Mouse (Mus musculus) erythroblast, embryonic 14.5 days (primary cell): ENCODE measurements around the gene Snai1.

Experiments used
- GATA1 ChIP-seq: IDR thresholded peaks from 2 replicates; pipeline ENCODE4 v1.6.1; 2012; ENCODE audit warnings: low read length, inconsistent platforms, mixed read lengths
- TAL1 ChIP-seq: IDR thresholded peaks from 3 replicates; pipeline ENCODE4 v1.6.1; 2012; ENCODE audit warnings: low read length, inconsistent platforms, mixed read lengths

DNA sequence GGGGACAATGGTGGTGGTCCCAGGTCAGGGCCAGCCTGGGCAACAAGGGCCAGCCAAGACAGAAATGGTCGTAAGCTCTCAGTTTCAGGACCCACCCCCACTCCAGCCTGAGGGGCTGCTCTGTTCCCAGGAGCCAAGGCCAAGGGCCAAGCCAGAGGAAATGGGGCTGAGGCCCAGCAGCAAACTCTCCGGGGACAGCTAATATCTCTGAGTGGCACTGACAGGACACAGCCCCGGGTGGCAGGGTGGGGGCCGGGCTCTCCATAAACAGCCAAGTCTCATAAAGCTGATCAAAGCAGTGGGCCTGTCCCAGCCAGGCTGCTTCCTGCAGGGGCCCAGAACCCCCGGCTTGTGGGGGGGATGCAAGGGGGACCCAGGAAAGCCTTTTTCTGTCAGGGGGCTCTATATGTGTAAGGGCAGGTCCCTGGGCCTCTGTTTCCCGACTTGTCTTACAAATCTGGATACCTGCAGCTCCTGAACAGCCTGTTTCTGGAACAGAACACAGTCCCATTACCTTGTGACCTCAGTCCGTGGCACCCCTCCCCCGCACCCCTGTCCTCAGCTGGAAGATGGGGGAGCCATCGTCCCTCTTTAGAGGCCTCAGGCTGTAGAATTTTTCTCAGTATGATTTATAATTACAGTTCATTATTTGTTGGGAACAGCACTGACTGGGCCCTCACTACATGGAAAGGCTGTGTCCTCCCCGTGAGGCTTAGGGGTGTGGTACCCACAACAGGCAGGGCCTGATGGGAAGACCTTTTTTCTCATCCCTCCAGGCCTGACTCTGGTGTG is 45.4 kb downstream of the Snai1 start:
- TF ChIP-seq GATA1 (no peak), TAL1 (no peak)
